Mouse (Mus musculus): ENCODE data around the gene Armc5.

DNA sequence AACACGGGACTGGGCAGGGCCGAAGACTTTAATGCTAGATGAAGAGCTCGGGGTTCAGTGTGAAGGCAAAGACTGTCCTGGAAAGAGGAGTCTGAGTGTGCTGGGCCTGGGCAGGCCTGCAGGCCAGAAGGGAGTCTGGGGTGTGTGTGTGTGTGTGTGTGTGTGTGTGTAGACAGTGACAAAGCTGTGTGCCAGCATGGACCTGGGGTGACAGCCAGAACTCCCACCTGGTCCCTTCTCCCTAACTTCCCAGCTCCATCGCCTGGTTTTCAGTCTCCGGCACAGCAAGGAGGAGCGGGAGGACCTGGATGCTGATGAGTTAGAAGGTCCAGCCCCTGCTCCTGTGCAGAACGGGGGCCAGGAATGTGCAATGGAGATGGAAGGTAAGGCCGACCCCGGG, 34.4 kb downstream of the Armc5 start:
- no peak for TF ChIP-seq POLR2A (IDR thresholded peaks at IDR 0.05; ENCODE audit: insufficient read depth, low read depth, low read length)
- TF ChIP-seq CTCF (IDR thresholded peaks at IDR 0.05; ENCODE audit: insufficient read depth, low read depth, low read length), result no peak
